Mouse (Mus musculus): Measurements from ENCODE around the gene Ninj1. TPM values are rescaled to one million over a fixed set of nuclear protein-coding genes. Genes with fewer than 3 reads are reported as not detected.

Gene Ninj1
- polyA plus RNA-seq, 1 experiment from 2014 or later, result 122 TPM

- H3K4me3 ChIP-seq (replicated peaks; ENCODE audit: low read depth, low read length), result peak overlapping the region; percentile 90
- H3K9ac ChIP-seq (ENCODE audit: low read depth, low read length), result peak overlapping the region; percentile 91
- H3K9me3 ChIP-seq (replicated peaks; ENCODE audit: low read length), result no peaks in the 10 kb centered on the region
- H3K27me3 ChIP-seq (ENCODE audit: insufficient read depth, low read length), result no peaks in the 10 kb centered on the region
- TF ChIP-seq CTCF (IDR thresholded peaks at IDR 0.05; ENCODE audit: low read depth), result no peak
- ATAC-seq (replicated peaks; ENCODE audit: low FRiP score, low read depth) (no peak), DNase-seq (ENCODE audit: low spot score) (no peak)
- H3K4me2 ChIP-seq (ENCODE audit: low read length), result peak overlapping the region; percentile 94
- peaks cover 17% of the 10 kb centered on the region; the same call in 1 of the 2 replicates for H3K4me1 ChIP-seq (replicated peaks; ENCODE audit: insufficient read depth, low read length)
- 12% methylated on average over 5 of the region's 5 CpGs for WGBS
- peak overlapping the region; percentile 92 for H3K27ac ChIP-seq
- no peaks in the 10 kb centered on the region for H3K36me3 ChIP-seq (ENCODE audit: insufficient read depth, low read length)
Measured at GRCm38 (mm10) chr13:49215128-49215503, 27.8 kb downstream of the Ninj1 start.

- under 1% methylated on average over 78 of the region's 78 CpGs for WGBS
- Histone ChIP-seq H3K4me3 (replicated peaks; ENCODE audit: low read depth, low read length) (peak within 1 kb of the TSS; percentile 90), H3K4me1 (replicated peaks; ENCODE audit: insufficient read depth, low read length) (peaks cover 17% of the 10 kb centered on the region; the same call in 1 of the 2 replicates), H3K9me3 (replicated peaks; ENCODE audit: low read length) (no peaks in the 10 kb centered on the region), H3K27me3 (ENCODE audit: insufficient read depth, low read length) (no peaks in the 10 kb centered on the region), H3K36me3 (ENCODE audit: insufficient read depth, low read length) (no peaks in the 10 kb centered on the region), H3K9ac (ENCODE audit: low read depth, low read length) (peak within 1 kb of the TSS; percentile 91), H3K4me2 (ENCODE audit: low read length) (peak within 1 kb of the TSS; percentile 94), H3K27ac (peak within 1 kb of the TSS; percentile 92)
- ATAC-seq (replicated peaks; ENCODE audit: low FRiP score, low read depth) (peak; percentile 90), DNase-seq (ENCODE audit: low spot score) (peak; percentile 98)
- TF ChIP-seq CTCF (IDR thresholded peaks at IDR 0.05; ENCODE audit: low read depth), result no peak
Measured at GRCm38 (mm10) chr13:49215504-49216219, 28.4 kb downstream of the Ninj1 start, which contains the start of gene Card19. Card19 (minus strand) TSS chr13:49216037.

- Histone ChIP-seq H3K9ac (ENCODE audit: low read depth, low read length) (peak overlapping the region; percentile 91), H3K4me2 (ENCODE audit: low read length) (peak overlapping the region; percentile 94), H3K36me3 (ENCODE audit: insufficient read depth, low read length) (no peaks in the 10 kb centered on the region), H3K9me3 (replicated peaks; ENCODE audit: low read length) (no peaks in the 10 kb centered on the region), H3K27ac (peak overlapping the region; percentile 92), H3K4me1 (replicated peaks; ENCODE audit: insufficient read depth, low read length) (peaks cover 17% of the 10 kb centered on the region; the same call in 1 of the 2 replicates), H3K27me3 (ENCODE audit: insufficient read depth, low read length) (no peaks in the 10 kb centered on the region), H3K4me3 (replicated peaks; ENCODE audit: low read depth, low read length) (peak overlapping the region; percentile 90)
- TF ChIP-seq CTCF (IDR thresholded peaks at IDR 0.05; ENCODE audit: low read depth), result no peak
- 3% methylated on average over 17 of the region's 17 CpGs for WGBS
- ATAC-seq (replicated peaks; ENCODE audit: low FRiP score, low read depth) (peak; percentile 70), DNase-seq (ENCODE audit: low spot score) (no peak)
Measured at GRCm38 (mm10) chr13:49216220-49216552, 28.9 kb downstream of the Ninj1 start.

- no peak overlapping the region for H3K27ac ChIP-seq
- no peak overlapping the region for H3K4me3 ChIP-seq (replicated peaks; ENCODE audit: low read depth, low read length)
- H3K4me1 ChIP-seq (replicated peaks; ENCODE audit: insufficient read depth, low read length), result peaks cover 17% of the 10 kb centered on the region; the same call in 1 of the 2 replicates
- ATAC-seq (replicated peaks; ENCODE audit: low FRiP score, low read depth) (no peak), DNase-seq (ENCODE audit: low spot score) (peak; percentile 50)
- no peak overlapping the region for H3K9ac ChIP-seq (ENCODE audit: low read depth, low read length)
- H3K4me2 ChIP-seq (ENCODE audit: low read length), result no peak overlapping the region; the same call in 1 of the 2 replicates
- 64% methylated on average over 9 of the region's 9 CpGs for WGBS
- no peaks in the 10 kb centered on the region for H3K27me3 ChIP-seq (ENCODE audit: insufficient read depth, low read length)
- H3K9me3 ChIP-seq (replicated peaks; ENCODE audit: low read length), result no peaks in the 10 kb centered on the region
- no peak for TF ChIP-seq CTCF (IDR thresholded peaks at IDR 0.05; ENCODE audit: low read depth)
- no peaks in the 10 kb centered on the region for H3K36me3 ChIP-seq (ENCODE audit: insufficient read depth, low read length)
Measured at GRCm38 (mm10) chr13:49216808-49217561, 29.7 kb downstream of the Ninj1 start.

GRCm38 (mm10) chr13:49218651-49219050, 31.4 kb downstream of the Ninj1 start:
- ATAC-seq (replicated peaks; ENCODE audit: low FRiP score, low read depth) (no peak), DNase-seq (ENCODE audit: low spot score) (no peak)
- Histone ChIP-seq H3K9ac (ENCODE audit: low read depth, low read length) (no peak overlapping the region), H3K4me3 (replicated peaks; ENCODE audit: low read depth, low read length) (no peak overlapping the region), H3K27ac (no peak overlapping the region), H3K27me3 (ENCODE audit: insufficient read depth, low read length) (no peaks in the 10 kb centered on the region), H3K36me3 (ENCODE audit: insufficient read depth, low read length) (no peaks in the 10 kb centered on the region), H3K4me1 (replicated peaks; ENCODE audit: insufficient read depth, low read length) (peaks cover 15% of the 10 kb centered on the region; the same call in 1 of the 2 replicates), H3K9me3 (replicated peaks; ENCODE audit: low read length) (no peaks in the 10 kb centered on the region), H3K4me2 (ENCODE audit: low read length) (no peak overlapping the region)
- no peak for TF ChIP-seq CTCF (IDR thresholded peaks at IDR 0.05; ENCODE audit: low read depth)
- WGBS, result 59% methylated on average over 3 of the region's 3 CpGs

GRCm38 (mm10) chr13:49219367-49219766, 32.1 kb downstream of the Ninj1 start:
- Histone ChIP-seq H3K4me1 (replicated peaks; ENCODE audit: insufficient read depth, low read length) (peaks cover 11% of the 10 kb centered on the region; the same call in 1 of the 2 replicates), H3K36me3 (ENCODE audit: insufficient read depth, low read length) (no peaks in the 10 kb centered on the region), H3K4me2 (ENCODE audit: low read length) (no peak overlapping the region), H3K9ac (ENCODE audit: low read depth, low read length) (no peak overlapping the region), H3K27ac (no peak overlapping the region), H3K4me3 (replicated peaks; ENCODE audit: low read depth, low read length) (no peak overlapping the region), H3K27me3 (ENCODE audit: insufficient read depth, low read length) (no peaks in the 10 kb centered on the region), H3K9me3 (replicated peaks; ENCODE audit: low read length) (no peaks in the 10 kb centered on the region)
- no peak for DNase-seq (ENCODE audit: low spot score)
- TF ChIP-seq CTCF (IDR thresholded peaks at IDR 0.05; ENCODE audit: low read depth), result no peak
- ATAC-seq (replicated peaks; ENCODE audit: low FRiP score, low read depth), result no peak
- 83% methylated on average over 4 of the region's 4 CpGs for WGBS
